Mouse (Mus musculus): Measurements from ENCODE around the gene Usp11. TPM values are rescaled to one million over a fixed set of nuclear protein-coding genes. Genes with fewer than 3 reads are reported as not detected.
A peak's percentile ranks its signal among the peaks of the same experiment; 100 is the strongest.
"Not testable (repeated sequence)": the region's sequence is repeated elsewhere in the genome, so short reads cannot be mapped to it uniquely, and the experiment has no call there.

Gene Usp11
- polyA plus RNA-seq, 1 experiment from 2014 or later: 36.1 TPM

DNA sequence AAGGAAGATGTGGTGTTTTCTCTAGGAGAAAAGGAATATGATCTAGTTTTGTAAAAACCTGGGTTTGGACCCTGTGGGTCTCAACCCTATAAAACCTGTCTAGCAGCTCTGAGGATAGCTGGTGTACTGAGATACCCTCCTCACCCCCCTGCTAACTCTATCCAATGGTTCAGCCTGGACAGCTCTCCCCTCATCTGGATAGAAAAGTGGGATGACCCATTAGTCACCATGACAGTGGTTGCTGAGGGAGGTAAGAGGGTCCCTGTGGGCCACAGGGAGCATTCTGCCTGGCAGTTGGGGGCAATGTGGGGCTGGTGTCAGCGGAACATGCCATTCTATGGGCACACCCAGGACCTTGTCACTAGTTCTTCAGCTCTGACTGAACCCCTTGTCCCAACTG is 11.1 kb upstream of the Usp11 start:
- 83% methylated on average over 1 of the region's 1 CpGs for WGBS
- peaks cover 50% of the 10 kb centered on the region for H3K36me3 ChIP-seq
- ATAC-seq (ENCODE audit: extremely low read depth, insufficient number of reproducible peaks, low FRiP score, low TSS enrichment): no peak

DNA sequence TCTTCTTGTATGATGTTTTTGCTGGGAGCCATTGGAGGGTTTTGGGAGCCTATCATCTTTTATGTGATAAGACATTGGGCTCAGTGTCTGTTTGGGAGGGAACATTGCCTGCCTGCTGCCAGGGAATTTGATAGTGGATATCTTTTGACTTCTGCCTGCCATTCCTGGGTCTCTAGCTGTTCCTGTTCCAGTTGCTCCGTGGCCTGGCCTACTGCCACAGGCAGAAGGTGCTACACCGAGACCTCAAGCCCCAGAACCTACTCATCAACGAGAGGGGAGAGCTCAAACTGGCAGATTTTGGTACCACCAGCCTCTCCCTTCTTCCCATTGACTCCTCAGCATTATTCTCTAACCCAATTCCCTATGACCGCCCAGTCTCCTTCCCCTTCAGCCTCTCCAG is 7.9 kb upstream of the Usp11 start:
- Histone ChIP-seq H3K4me3 (no peak overlapping the region), H3K27ac (replicated peaks) (no peak overlapping the region), H3K36me3 (peaks cover 74% of the 10 kb centered on the region), H3K9me3 (no peaks in the 10 kb centered on the region), H3K4me2 (no peak overlapping the region), H3K4me1 (peaks cover 6% of the 10 kb centered on the region), H3K27me3 (replicated peaks) (no peaks in the 10 kb centered on the region), H3K9ac (no peak overlapping the region)
- ATAC-seq (ENCODE audit: extremely low read depth, insufficient number of reproducible peaks, low FRiP score, low TSS enrichment): no peak
- WGBS: 65% methylated on average over 4 of the region's 4 CpGs

More for the DNA sequence above, 11.1 kb upstream of the Usp11 start:
- Histone ChIP-seq H3K9me3 (no peaks in the 10 kb centered on the region), H3K4me1 (peaks cover 21% of the 10 kb centered on the region), H3K4me3 (no peak overlapping the region), H3K27me3 (replicated peaks) (no peaks in the 10 kb centered on the region), H3K27ac (replicated peaks) (no peak overlapping the region), H3K4me2 (no peak overlapping the region), H3K9ac (no peak overlapping the region)

DNA sequence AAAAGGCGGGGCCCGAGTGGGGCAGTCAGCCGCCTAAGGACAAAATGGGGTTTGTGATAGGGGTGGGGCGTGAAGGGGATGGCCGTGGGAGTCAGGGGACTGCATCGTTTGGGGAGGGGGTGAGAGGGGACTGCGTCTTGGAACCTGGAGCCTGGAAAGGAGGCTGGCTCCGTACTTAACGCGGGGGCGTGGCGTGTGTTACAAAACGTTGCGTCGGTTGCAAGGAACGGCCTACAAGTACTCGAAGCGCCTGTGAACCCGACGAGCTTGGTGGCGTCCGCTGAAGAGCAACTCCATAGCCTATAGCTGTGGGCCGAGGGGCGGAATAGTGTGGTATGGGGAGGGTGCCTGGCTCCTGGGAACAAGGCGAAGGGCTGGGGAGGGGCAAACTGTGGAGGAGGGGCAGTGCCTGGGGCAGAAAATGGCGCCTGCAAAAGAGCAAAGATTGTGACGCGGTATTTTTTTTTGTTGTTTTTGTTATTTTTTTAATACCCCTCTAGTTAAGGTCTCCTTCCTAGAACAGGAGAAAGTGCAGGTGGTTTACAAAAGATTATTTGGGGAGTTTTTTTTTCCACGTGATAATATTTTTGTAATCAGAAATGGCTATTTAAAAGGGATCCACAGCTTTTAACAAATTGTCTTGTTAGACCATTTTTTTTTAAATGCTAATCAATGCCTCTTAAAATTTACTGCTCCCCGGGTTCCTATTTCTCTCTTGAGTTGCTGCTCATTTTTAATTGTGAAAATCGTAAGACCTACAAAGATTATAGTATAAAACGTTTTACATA is 783 bp downstream of the Usp11 start:
- H3K36me3 ChIP-seq: peaks cover 6% of the 10 kb centered on the region
- H3K4me2 ChIP-seq: peak overlapping the region; percentile 64
- H3K4me3 ChIP-seq: peak overlapping the region; percentile 66
- H3K4me1 ChIP-seq: no peaks in the 10 kb centered on the region
- H3K27me3 ChIP-seq (replicated peaks): no peaks in the 10 kb centered on the region
- peak; percentile 91 for ATAC-seq (ENCODE audit: extremely low read depth, insufficient number of reproducible peaks, low FRiP score, low TSS enrichment)
- peak overlapping the region; percentile 84 for H3K9ac ChIP-seq
- H3K27ac ChIP-seq (replicated peaks): peak overlapping the region; percentile 96
- no peaks in the 10 kb centered on the region for H3K9me3 ChIP-seq
- WGBS: 17% methylated on average over 32 of the region's 32 CpGs

DNA sequence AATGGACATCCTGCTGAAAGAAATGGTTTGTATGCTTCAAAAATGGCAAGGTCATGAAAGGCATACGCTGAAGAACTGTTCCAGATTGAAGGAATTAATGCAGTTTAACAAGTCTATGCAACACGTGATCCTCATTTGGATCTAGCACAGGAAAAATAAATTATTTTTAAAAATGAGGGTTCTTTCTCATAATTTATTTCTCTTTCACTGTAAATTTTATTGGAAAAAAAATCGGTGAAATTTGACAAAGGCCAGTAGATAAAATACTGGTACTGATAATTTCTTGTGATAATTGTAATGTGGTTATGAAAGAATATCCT is 1.3 kb downstream of the Usp11 start:
- H3K4me1 ChIP-seq: no peaks in the 10 kb centered on the region
- H3K9ac ChIP-seq: peak overlapping the region; percentile 84
- peak overlapping the region; percentile 66 for H3K4me3 ChIP-seq
- WGBS: 30% methylated on average over 3 of the region's 3 CpGs
- peaks cover 3% of the 10 kb centered on the region; the same call in 1 of the 2 replicates for H3K36me3 ChIP-seq
- H3K27ac ChIP-seq (replicated peaks): peak overlapping the region; percentile 96
- H3K4me2 ChIP-seq: peak overlapping the region; percentile 64
- ATAC-seq (ENCODE audit: extremely low read depth, insufficient number of reproducible peaks, low FRiP score, low TSS enrichment): no peak
- no peaks in the 10 kb centered on the region for H3K27me3 ChIP-seq (replicated peaks)
- no peaks in the 10 kb centered on the region for H3K9me3 ChIP-seq

DNA sequence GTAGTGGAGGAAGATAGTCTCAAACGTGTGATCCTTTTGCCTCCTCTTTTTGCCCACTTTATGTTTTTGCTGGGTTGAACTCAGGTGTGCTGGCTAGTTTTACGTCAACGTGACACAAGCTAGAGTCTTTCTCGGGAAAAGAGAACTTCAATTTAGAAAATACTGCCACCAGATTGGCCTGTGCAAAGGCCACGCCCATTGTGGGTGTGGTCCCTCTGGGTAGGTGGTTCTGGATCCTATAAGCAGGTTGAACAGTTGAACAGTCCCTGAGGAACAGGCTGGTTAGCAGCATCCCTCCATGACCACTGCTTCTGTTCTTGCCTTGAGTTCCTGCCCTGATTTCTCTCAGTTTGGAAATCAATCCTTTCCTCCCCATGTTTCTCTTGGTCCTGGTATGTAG is 25.0 kb downstream of the Usp11 start:
- H3K4me1 ChIP-seq: no peaks in the 10 kb centered on the region
- no peak overlapping the region for H3K4me3 ChIP-seq
- no peaks in the 10 kb centered on the region for H3K27me3 ChIP-seq (replicated peaks)
- no peak overlapping the region for H3K9ac ChIP-seq
- H3K36me3 ChIP-seq: no peaks in the 10 kb centered on the region
- H3K27ac ChIP-seq (replicated peaks): no peak overlapping the region
- H3K4me2 ChIP-seq: no peak overlapping the region
- no peaks in the 10 kb centered on the region for H3K9me3 ChIP-seq
- no peak for ATAC-seq (ENCODE audit: extremely low read depth, insufficient number of reproducible peaks, low FRiP score, low TSS enrichment)
- WGBS: 75% methylated on average over 5 of the region's 5 CpGs

DNA sequence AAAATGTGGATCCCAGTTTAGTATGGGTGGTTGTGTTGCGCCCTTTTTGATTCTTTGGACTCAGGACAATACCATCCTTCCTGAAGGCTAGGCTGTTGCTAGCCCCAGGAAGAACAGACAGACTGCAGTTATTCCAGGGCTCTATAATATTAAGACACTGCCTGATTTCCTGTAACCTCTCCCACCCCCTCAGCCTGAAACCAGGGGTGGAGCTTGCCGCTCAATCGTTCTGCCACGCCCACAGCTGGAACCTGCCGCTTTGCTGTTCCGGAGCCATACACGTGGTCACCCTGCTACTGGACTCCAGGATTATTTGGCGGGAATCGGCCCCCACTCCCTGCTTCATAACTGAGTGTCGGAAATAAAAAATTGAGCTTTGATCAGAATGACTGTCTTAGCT is 26.3 kb downstream of the Usp11 start:
- H3K4me2 ChIP-seq: peak overlapping the region; percentile 18; the same call in 1 of the 2 replicates
- not testable (repeated sequence) for H3K36me3 ChIP-seq; H3K4me1 ChIP-seq; ATAC-seq (ENCODE audit: extremely low read depth, insufficient number of reproducible peaks, low FRiP score, low TSS enrichment); H3K9ac ChIP-seq; H3K27ac ChIP-seq (replicated peaks); H3K9me3 ChIP-seq; H3K4me3 ChIP-seq; H3K27me3 ChIP-seq (replicated peaks)
- 40% methylated on average over 10 of the region's 10 CpGs for WGBS

DNA sequence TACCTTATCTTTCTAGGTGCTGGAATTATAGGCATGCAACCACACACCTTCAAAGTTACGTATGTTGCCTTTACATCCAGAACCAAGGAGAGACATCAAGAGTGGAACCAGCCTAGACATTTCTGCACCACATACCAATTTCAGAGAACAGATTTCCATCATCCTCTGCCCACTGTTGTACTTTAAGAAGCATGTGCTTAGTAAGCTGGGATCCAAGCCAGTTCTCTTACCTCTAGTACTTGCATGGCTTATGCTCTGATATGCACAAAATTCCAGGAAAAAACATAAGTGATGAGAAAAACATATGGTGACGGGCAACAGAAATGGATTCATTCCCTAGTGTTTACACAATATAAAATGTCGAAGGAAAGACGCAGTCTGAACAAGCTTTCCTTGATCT is 32.8 kb downstream of the Usp11 start:
- H3K36me3 ChIP-seq: no peaks in the 10 kb centered on the region
- WGBS: 82% methylated on average over 4 of the region's 4 CpGs
- ATAC-seq (ENCODE audit: extremely low read depth, insufficient number of reproducible peaks, low FRiP score, low TSS enrichment): no peak

DNA sequence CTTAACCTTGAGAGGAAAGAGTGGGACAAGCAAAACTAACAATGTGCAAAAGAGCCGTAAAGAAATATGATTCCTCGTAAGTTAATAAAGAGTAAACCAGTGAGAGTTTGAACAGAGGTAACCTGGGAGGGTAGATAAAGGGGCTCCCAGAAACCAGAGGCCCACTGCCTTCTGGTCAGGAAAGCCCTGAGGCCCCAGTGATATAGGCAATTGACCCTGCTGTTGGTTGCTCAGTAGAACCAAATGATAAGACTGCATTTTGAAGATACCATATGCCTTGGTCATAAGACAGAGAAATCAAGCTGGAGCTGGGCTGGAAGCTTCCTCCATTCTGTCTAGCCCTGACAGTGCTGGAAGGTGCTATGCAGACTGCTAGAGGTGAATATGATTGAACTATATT is 45.1 kb downstream of the Usp11 start:
- ATAC-seq (ENCODE audit: extremely low read depth, insufficient number of reproducible peaks, low FRiP score, low TSS enrichment): no peak
- H3K4me3 ChIP-seq: no peak overlapping the region
- no peak overlapping the region for H3K27ac ChIP-seq (replicated peaks)
- no peaks in the 10 kb centered on the region for H3K36me3 ChIP-seq
- no peak overlapping the region for H3K4me2 ChIP-seq
- no peaks in the 10 kb centered on the region for H3K27me3 ChIP-seq (replicated peaks)
- no peaks in the 10 kb centered on the region for H3K9me3 ChIP-seq
- no peak overlapping the region for H3K9ac ChIP-seq
- 73% methylated on average over 2 of the region's 2 CpGs for WGBS
- H3K4me1 ChIP-seq: no peaks in the 10 kb centered on the region

More for the DNA sequence above, 32.8 kb downstream of the Usp11 start:
- no peaks in the 10 kb centered on the region for H3K27me3 ChIP-seq (replicated peaks)
- H3K9me3 ChIP-seq: no peaks in the 10 kb centered on the region
- no peaks in the 10 kb centered on the region for H3K4me1 ChIP-seq
- H3K9ac ChIP-seq: no peak overlapping the region
- H3K27ac ChIP-seq (replicated peaks): no peak overlapping the region
- no peak overlapping the region for H3K4me2 ChIP-seq
- no peak overlapping the region for H3K4me3 ChIP-seq

DNA sequence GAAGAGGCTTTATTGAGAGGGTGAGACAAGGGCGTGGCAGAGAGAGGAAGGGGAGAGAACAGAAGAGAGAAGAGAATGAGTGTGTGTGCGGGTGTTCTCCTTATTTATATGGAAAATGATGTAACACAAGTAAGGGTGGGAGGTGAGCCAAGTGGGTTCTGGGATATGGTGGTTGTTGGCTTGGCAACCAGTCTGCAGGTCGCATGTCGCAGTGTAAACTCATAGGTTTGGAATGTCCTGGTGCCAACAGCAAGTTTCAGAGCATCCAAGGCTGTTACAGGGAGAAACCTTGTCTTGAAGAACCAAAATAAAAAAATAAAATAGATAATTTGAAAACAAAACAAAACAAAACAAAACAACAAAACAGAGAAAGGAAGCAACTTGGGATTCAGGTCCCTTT is 57.5 kb downstream of the Usp11 start:
- Histone ChIP-seq H3K4me2 (no peak overlapping the region), H3K9ac (no peak overlapping the region), H3K36me3 (no peaks in the 10 kb centered on the region), H3K27ac (replicated peaks) (no peak overlapping the region), H3K4me3 (no peak overlapping the region), H3K4me1 (no peaks in the 10 kb centered on the region), H3K9me3 (no peaks in the 10 kb centered on the region; the same call in 1 of the 2 replicates), H3K27me3 (replicated peaks) (no peaks in the 10 kb centered on the region)
- no peak for ATAC-seq (ENCODE audit: extremely low read depth, insufficient number of reproducible peaks, low FRiP score, low TSS enrichment)
- WGBS: 72% methylated on average over 4 of the region's 4 CpGs

Other genes starting within 250 kb of the Usp11 start
- gene Rgn, start 154.1 kb upstream of the Usp11 start, polyA plus RNA-seq (2015; fragmentation: Nextera tagmentation; extraction: Ambion mirVana): 1.1 and 5.3 TPM in 2 replicates
- gene Rbm10, start 86.4 kb upstream of the Usp11 start, polyA plus RNA-seq (2015; fragmentation: Nextera tagmentation; extraction: Ambion mirVana): 41.4 and 41.8 TPM in 2 replicates
- gene Ndufb11, start 86.3 kb upstream of the Usp11 start, polyA plus RNA-seq (2015; fragmentation: Nextera tagmentation; extraction: Ambion mirVana): 332 and 376 TPM in 2 replicates
- gene Uba1, start 45.6 kb upstream of the Usp11 start, polyA plus RNA-seq (2015; fragmentation: Nextera tagmentation; extraction: Ambion mirVana): 165 TPM in 2 replicates
- 99.7 and 107 TPM in 2 replicates for gene Cdk16, start 16.0 kb upstream of the Usp11 start, polyA plus RNA-seq (2015; fragmentation: Nextera tagmentation; extraction: Ambion mirVana)
- gene Araf, start 93.9 kb downstream of the Usp11 start, polyA plus RNA-seq (2015; fragmentation: Nextera tagmentation; extraction: Ambion mirVana): 90.5 and 108 TPM in 2 replicates
- 32.4 and 35.9 TPM in 2 replicates for gene Timp1, start 166.3 kb downstream of the Usp11 start, polyA plus RNA-seq (2015; fragmentation: Nextera tagmentation; extraction: Ambion mirVana)
- gene Syn1, start 217.1 kb downstream of the Usp11 start, polyA plus RNA-seq (2015; fragmentation: Nextera tagmentation; extraction: Ambion mirVana): 0.05 and 0.15 TPM in 2 replicates
- gene Cfp, start 227.6 kb downstream of the Usp11 start, polyA plus RNA-seq (2015; fragmentation: Nextera tagmentation; extraction: Ambion mirVana): 2.5 and 3.8 TPM in 2 replicates
- gene Elk1, start 246.7 kb downstream of the Usp11 start, polyA plus RNA-seq (2015; fragmentation: Nextera tagmentation; extraction: Ambion mirVana): 9.9 and 11.1 TPM in 2 replicates